Mouse (Mus musculus): ENCODE data around the gene Lfng. TPM values are rescaled to one million over a fixed set of nuclear protein-coding genes. Genes with fewer than 3 reads are reported as not detected.

The Lfng gene
- polyA plus RNA-seq, 1 experiment = 2.6 TPM

DNA sequence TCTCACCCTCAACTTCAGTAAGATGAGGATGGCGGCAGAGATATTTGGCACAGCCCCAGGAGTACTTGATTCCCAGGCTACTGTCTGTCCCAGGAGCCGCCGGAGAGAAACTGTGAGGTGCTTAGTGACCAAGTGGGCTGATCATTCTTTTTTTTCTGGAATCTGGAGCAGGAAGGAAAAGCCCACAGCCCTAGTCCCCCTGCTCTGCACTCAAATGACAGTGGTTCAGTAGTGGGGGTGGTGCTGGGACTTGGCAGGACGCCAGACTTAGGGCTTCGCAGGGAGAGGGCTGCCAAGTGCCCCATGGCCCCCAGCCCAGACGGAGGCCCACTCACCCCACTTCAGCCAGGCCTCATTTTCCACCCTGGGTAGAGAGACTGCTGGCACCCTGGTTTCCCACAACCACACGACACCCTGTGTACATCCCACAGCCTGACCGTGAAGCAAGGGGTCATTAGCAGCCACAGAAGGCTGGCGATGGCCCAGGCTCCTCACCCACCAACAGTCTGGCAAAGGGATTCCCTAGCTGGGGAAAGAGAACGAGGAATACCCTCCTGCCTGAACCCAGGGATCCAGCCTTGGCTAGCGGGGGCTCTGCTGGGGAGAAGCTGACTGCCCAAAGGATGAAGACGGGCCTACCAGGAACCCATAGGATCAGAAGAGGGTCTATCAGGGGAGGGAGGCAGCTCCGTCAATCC lies 40.9 kb downstream of the Lfng start:
- no peaks in the 10 kb centered on the region for H3K9me3 ChIP-seq (ENCODE audit: control insufficient read depth, low read length)
- H3K4me1 ChIP-seq (ENCODE audit: control insufficient read depth) = peaks cover 80% of the 10 kb centered on the region
- TF ChIP-seq TAL1 (IDR thresholded peaks at IDR 0.05; ENCODE audit: low read length) (no peak), GATA1 (IDR thresholded peaks at IDR 0.05; ENCODE audit: low read length) (no peak)

DNA sequence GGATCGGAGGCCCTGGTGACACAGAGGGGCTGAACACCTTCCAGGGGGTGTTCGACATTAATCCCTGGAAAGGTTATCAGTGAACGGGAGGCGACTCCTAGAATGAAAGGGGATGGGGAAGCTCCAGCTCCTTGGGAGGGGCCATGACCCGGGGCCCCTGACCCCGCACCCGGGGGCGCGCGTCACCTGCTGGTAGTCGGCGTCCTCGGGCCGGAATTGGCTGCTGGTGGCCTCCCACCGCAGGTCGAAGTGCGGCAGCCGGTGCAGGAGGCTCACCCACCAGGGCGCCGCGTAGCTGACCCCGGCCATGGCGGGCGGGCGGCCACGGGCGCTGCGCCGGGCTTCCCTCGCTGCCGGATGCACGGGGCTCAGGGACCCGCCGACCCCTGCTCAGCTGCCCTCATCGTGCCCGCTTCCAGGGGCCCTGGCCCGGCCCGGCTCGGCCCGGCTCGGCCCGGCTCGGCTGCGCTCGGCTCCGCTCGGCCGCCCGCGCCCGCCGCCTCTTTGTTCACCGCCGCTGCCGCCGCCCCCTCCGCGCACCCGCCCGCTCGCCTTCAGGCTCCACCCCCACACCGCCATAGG lies 41.5 kb downstream of the Lfng start, which contains the start of gene Ttyh3:
Gene Ttyh3, minus strand, starts transcription at position 513 of the 582 bp plus-strand sequence.
- Histone ChIP-seq H3K4me1 (ENCODE audit: control insufficient read depth) (peaks cover 74% of the 10 kb centered on the region), H3K9me3 (ENCODE audit: control insufficient read depth, low read length) (no peaks in the 10 kb centered on the region), H3K4me3 (replicated peaks) (peak within 1 kb of the TSS; percentile 81), H3K36me3 (ENCODE audit: control insufficient read depth) (peaks cover 21% of the 10 kb centered on the region), H3K27me3 (ENCODE audit: control insufficient read depth) (peaks cover 7% of the 10 kb centered on the region)
- TF ChIP-seq GATA1 (IDR thresholded peaks at IDR 0.05; ENCODE audit: low read length) (no peak), TAL1 (IDR thresholded peaks at IDR 0.05; ENCODE audit: low read length) (no peak)

More for the DNA sequence above, 40.9 kb downstream of the Lfng start:
- Histone ChIP-seq H3K27me3 (ENCODE audit: control insufficient read depth) (peaks cover 7% of the 10 kb centered on the region), H3K36me3 (ENCODE audit: control insufficient read depth) (peaks cover 26% of the 10 kb centered on the region), H3K4me3 (replicated peaks) (peak overlapping the region; percentile 81)

DNA sequence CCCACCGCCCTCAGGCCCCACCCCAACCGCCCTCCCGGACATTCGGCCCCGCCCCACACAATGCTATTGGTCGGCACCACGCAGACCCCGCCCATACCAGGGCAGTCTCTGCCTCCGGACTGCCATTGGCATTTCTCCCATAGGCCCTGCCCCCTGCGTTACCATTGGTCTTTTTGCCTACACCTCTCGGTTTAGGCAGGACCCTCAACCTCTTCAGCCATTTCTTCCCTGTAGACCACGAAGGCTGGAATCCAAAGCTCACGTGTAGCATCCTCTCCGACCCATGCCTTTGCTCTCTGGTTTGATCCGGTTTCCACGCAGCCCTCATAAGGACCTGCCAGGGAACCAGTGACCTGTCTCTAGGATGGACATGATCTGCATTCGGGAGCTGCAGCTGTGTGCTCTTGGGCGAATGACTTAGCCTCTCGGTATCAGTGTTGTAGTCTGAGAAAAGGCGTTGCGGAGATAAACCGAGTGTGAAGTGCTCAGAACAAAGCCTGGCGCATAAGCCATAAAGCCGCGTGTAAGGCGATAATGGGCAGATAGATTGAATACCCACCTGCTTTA lies 42.1 kb downstream of the Lfng start:
- Histone ChIP-seq H3K4me1 (ENCODE audit: control insufficient read depth) (peaks cover 68% of the 10 kb centered on the region), H3K9me3 (ENCODE audit: control insufficient read depth, low read length) (no peaks in the 10 kb centered on the region), H3K36me3 (ENCODE audit: control insufficient read depth) (peaks cover 16% of the 10 kb centered on the region), H3K4me3 (replicated peaks) (peak overlapping the region; percentile 81), H3K27me3 (ENCODE audit: control insufficient read depth) (peaks cover 7% of the 10 kb centered on the region)
- TF ChIP-seq TAL1 (IDR thresholded peaks at IDR 0.05; ENCODE audit: low read length) (no peak), GATA1 (IDR thresholded peaks at IDR 0.05; ENCODE audit: low read length) (peak; percentile 26; the same call in 1 of the 2 replicates)

GRCm38 (mm10) chr5:140649881-140650414 lies 42.8 kb downstream of the Lfng start:
- no peaks in the 10 kb centered on the region for H3K9me3 ChIP-seq (ENCODE audit: control insufficient read depth, low read length)
- peak overlapping the region; percentile 81 for H3K4me3 ChIP-seq (replicated peaks)
- H3K36me3 ChIP-seq (ENCODE audit: control insufficient read depth) = peaks cover 13% of the 10 kb centered on the region
- H3K27me3 ChIP-seq (ENCODE audit: control insufficient read depth) = peaks cover 7% of the 10 kb centered on the region
- TF ChIP-seq GATA1 (IDR thresholded peaks at IDR 0.05; ENCODE audit: low read length) (no peak), TAL1 (IDR thresholded peaks at IDR 0.05; ENCODE audit: low read length) (no peak)
- H3K4me1 ChIP-seq (ENCODE audit: control insufficient read depth) = peaks cover 60% of the 10 kb centered on the region

DNA sequence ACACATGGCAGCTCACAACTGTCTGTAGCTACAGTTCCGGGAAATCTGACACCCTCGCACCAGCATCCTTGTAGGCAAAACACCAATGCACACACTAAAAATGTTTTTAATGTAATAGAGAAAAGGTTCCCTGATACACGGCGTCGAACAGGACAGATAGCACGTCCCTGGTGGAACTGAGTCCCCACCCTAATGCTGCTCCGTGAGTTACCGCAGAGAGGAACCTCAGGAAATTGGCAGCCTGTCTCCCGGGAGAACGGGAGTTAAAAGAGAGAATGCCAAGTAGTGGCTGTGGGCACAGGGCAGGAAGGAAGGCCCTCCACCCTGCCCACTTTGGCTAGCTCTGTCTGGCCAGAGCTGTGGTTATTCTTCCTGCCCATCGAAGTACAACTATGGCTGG lies 44.1 kb downstream of the Lfng start:
- TF ChIP-seq TAL1 (IDR thresholded peaks at IDR 0.05; ENCODE audit: low read length) = no peak
- no peak for TF ChIP-seq GATA1 (IDR thresholded peaks at IDR 0.05; ENCODE audit: low read length)
- peaks cover 48% of the 10 kb centered on the region for H3K4me1 ChIP-seq (ENCODE audit: control insufficient read depth)
- no peaks in the 10 kb centered on the region for H3K9me3 ChIP-seq (ENCODE audit: control insufficient read depth, low read length)
- peaks cover 7% of the 10 kb centered on the region for H3K27me3 ChIP-seq (ENCODE audit: control insufficient read depth)
- peaks cover 9% of the 10 kb centered on the region for H3K36me3 ChIP-seq (ENCODE audit: control insufficient read depth)
- H3K4me3 ChIP-seq (replicated peaks) = no peak overlapping the region

DNA sequence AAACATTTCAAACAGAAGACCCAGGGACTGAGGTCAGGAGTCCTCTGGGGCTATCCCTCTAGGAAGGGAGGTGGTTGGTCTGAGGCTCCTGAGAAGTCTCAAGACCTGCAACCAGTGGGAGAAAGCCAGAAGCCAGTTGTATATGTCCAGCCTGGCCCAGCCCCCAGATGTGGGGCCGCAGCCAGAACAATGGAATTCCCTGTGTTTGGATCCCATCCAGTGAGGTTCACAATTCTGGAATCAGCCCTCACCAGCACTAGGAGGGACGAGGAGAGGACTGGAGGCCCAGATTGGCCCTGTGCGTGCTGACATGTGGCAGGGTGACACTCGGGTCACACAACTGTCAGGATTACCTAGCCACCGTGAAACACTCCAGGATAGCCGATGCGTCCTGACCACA lies 45.5 kb downstream of the Lfng start:
- TF ChIP-seq GATA1 (IDR thresholded peaks at IDR 0.05; ENCODE audit: low read length) = no peak
- no peak for TF ChIP-seq TAL1 (IDR thresholded peaks at IDR 0.05; ENCODE audit: low read length)
- peaks cover 7% of the 10 kb centered on the region for H3K27me3 ChIP-seq (ENCODE audit: control insufficient read depth)
- H3K9me3 ChIP-seq (ENCODE audit: control insufficient read depth, low read length) = no peaks in the 10 kb centered on the region
- H3K36me3 ChIP-seq (ENCODE audit: control insufficient read depth) = no peaks in the 10 kb centered on the region
- peaks cover 34% of the 10 kb centered on the region for H3K4me1 ChIP-seq (ENCODE audit: control insufficient read depth)
- H3K4me3 ChIP-seq (replicated peaks) = no peak overlapping the region

DNA sequence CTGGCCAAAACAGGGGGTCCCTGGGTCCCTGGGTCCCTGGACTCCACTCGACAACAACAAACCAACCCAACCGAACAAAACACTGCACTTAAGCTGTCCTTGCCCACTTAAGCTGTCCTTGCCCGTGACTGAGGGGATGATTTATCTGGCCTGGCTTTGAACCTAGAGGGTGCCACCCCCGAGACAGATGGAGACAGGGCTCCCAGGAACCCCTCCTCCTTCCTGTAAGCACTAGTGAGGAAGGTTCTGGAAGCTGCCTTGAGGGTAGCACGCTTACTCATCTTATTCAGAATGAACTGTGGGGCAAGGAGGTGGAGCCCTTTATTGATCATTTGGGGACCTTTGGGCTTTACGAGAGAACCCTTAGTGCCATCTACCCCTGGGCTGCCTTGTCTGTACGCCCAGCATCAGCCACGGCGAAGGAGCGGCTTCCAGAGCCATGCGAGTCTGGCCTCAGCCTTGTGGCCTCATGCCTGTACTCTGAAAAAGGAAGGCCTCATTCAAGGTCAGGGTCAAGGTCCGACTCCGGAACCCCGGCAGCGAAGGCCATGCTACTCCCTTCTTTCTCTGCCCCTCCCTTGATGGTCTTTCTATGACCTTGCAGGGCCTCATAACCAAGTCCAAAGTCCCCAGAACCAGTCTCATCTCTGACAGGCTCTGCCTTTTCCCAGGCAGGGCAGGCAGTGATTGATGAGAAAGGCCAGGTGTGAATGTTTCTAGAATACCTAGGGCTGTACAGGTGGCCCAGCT lies 47.2 kb downstream of the Lfng start:
- Histone ChIP-seq H3K4me3 (replicated peaks) (no peak overlapping the region), H3K9me3 (ENCODE audit: control insufficient read depth, low read length) (no peaks in the 10 kb centered on the region), H3K27me3 (ENCODE audit: control insufficient read depth) (peaks cover 7% of the 10 kb centered on the region), H3K36me3 (ENCODE audit: control insufficient read depth) (no peaks in the 10 kb centered on the region), H3K4me1 (ENCODE audit: control insufficient read depth) (peaks cover 20% of the 10 kb centered on the region)
- no peak for TF ChIP-seq TAL1 (IDR thresholded peaks at IDR 0.05; ENCODE audit: low read length)
- no peak for TF ChIP-seq GATA1 (IDR thresholded peaks at IDR 0.05; ENCODE audit: low read length)

GRCm38 (mm10) chr5:140659607-140660272 lies 52.6 kb downstream of the Lfng start:
- Histone ChIP-seq H3K36me3 (ENCODE audit: control insufficient read depth) (no peaks in the 10 kb centered on the region), H3K4me3 (replicated peaks) (no peak overlapping the region), H3K27me3 (ENCODE audit: control insufficient read depth) (peaks cover 5% of the 10 kb centered on the region; the same call in 1 of the 2 replicates), H3K9me3 (ENCODE audit: control insufficient read depth, low read length) (no peaks in the 10 kb centered on the region), H3K4me1 (ENCODE audit: control insufficient read depth) (peaks cover 8% of the 10 kb centered on the region)
- no peak for TF ChIP-seq GATA1 (IDR thresholded peaks at IDR 0.05; ENCODE audit: low read length)
- no peak for TF ChIP-seq TAL1 (IDR thresholded peaks at IDR 0.05; ENCODE audit: low read length)

Measured in erythroblast, embryonic 14.5 days (primary cell).